In the genomic region with DNA sequence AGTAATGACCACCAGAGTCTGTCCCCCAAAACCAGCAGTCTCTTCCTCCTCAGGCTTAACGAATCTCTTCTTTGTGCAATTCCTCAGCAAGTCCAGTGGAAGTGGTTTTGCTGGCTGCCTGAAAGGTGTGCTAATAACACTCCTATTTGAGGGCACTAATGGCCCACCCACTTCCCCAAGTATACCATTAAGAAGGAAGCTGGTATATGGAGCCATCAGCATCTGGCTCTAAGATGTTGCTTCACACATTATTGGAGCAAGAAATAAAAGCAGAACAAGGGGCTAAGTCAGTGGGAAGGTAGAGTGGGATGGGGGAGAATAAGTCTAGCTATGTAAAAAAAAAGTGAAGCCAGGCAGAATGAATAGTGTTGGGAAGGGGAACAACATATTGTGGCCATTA, we compare ENCODE assay signal across 34 mouse cellular contexts. TPM values are rescaled to one million over a fixed set of nuclear protein-coding genes. Genes with fewer than 3 reads are reported as not detected.
DNase-seq lines count a peak whose midpoint lies in the region; ATAC-seq lines count a peak whose summit lies in the region.
"Had no signal": no experiment of that assay in that cellular context is flagged by ENCODE, and none has a peak within 500 bp of the region (broad histone marks: within the 10 kb centered on the region; RNA-seq: fewer than 3 reads in every experiment).

A gene (minus strand): TSS at position 120 of the 400 bp plus-strand sequence.

- no peak within 1 kb of the TSS for H3K4me3 ChIP-seq in liver, embryonic 13.5 days (replicated peaks)
- H3K4me3 ChIP-seq: forebrain, embryonic 10.5 days; forebrain, embryonic 15.5 days; layer of hippocampus, adult 2 months; left cerebral cortex, adult 2 months; limb, embryonic 12.5 days; midbrain, embryonic 13.5 days; stomach, embryonic 15.5 days had no signal

- no peaks in the 10 kb centered on the region for H3K27me3 ChIP-seq in liver, embryonic 13.5 days
- H3K27me3 ChIP-seq: forebrain, embryonic 15.5 days; limb, embryonic 12.5 days; midbrain, embryonic 13.5 days; stomach, embryonic 15.5 days had no signal

- H3K9ac ChIP-seq in liver, embryonic 13.5 days = no peak within 1 kb of the TSS
- H3K9ac ChIP-seq: forebrain, embryonic 15.5 days; hindbrain, embryonic 14.5 days; limb, embryonic 12.5 days; midbrain, embryonic 13.5 days; stomach, embryonic 15.5 days had no signal

- WGBS in liver, embryonic 13.5 days (ENCODE audit: insufficient replicate concordance) = 28% methylated on average over 1 of the region's 1 CpGs

- DNase-seq in liver, embryonic 13.5 days = no peak
- DNase-seq in liver (no peak), 416B (ENCODE audit: low read depth) (peak; percentile 20)
- no peak for DNase-seq in embryo, embryonic 10.5 days (ENCODE audit: low spot score)
- DNase-seq in embryo, embryonic 10 days (ENCODE audit: low spot score) = no peak
- DNase-seq: adrenal gland, adult 8-10 months; cerebellum, adult 9-10 months; gastrocnemius, postnatal 25 days; heart, adult 18-20 months; heart, postnatal 36 days; kidney, postnatal 36 days; lung, adult 18-20 months; right cerebral cortex, postnatal 14 days had no signal

- no peaks in the 10 kb centered on the region for H3K36me3 ChIP-seq in liver, embryonic 13.5 days
- H3K36me3 ChIP-seq: forebrain, embryonic 10.5 days; forebrain, embryonic 15.5 days; G1E; limb, embryonic 12.5 days; midbrain, embryonic 13.5 days; stomach, embryonic 15.5 days had no signal

- no peaks in the 10 kb centered on the region for H3K9me3 ChIP-seq in liver, embryonic 13.5 days (replicated peaks)
- H3K9me3 ChIP-seq: forebrain, embryonic 10.5 days; forebrain, embryonic 15.5 days; G1E; limb, embryonic 12.5 days; midbrain, embryonic 13.5 days; stomach, embryonic 15.5 days had no signal

- no peaks in the 10 kb centered on the region for H3K4me1 ChIP-seq in liver, embryonic 13.5 days (replicated peaks)
- H3K4me1 ChIP-seq: forebrain, embryonic 10.5 days; forebrain, embryonic 15.5 days; limb, embryonic 12.5 days; midbrain, embryonic 13.5 days; stomach, embryonic 15.5 days had no signal

- ATAC-seq in liver, embryonic 13.5 days (ENCODE audit: low read depth) = no peak
- ATAC-seq in granulocyte monocyte progenitor cell, adult 5-6 weeks (replicated peaks; ENCODE audit: poor library complexity, severe bottlenecking) = peak; percentile 96
- ATAC-seq in megakaryocyte progenitor cell, adult 5-6 weeks (replicated peaks; ENCODE audit: poor library complexity) = peak; percentile 92
- ATAC-seq: forebrain, embryonic 15.5 days; intestine, postnatal 0 days; lung, postnatal 0 days; midbrain, embryonic 13.5 days had no signal

- H3K4me2 ChIP-seq in liver, embryonic 13.5 days = no peak within 1 kb of the TSS
- H3K4me2 ChIP-seq: forebrain, embryonic 15.5 days; heart, embryonic 11.5 days; hindbrain, embryonic 14.5 days; limb, embryonic 12.5 days; midbrain, embryonic 13.5 days; stomach, embryonic 15.5 days had no signal

- H3K27ac ChIP-seq in liver, embryonic 13.5 days = no peak within 1 kb of the TSS
- H3K27ac ChIP-seq: forebrain, embryonic 10.5 days; forebrain, embryonic 15.5 days; hindbrain, embryonic 14.5 days; layer of hippocampus, adult 2 months; left cerebral cortex, adult 2 months; limb, embryonic 12.5 days; midbrain, embryonic 13.5 days; stomach, embryonic 15.5 days had no signal

RNA-seq across cellular contexts. Expression of the gene that starts here (rescaled TPM):
- polyA plus RNA-seq in liver, embryonic 13.5 days (2015; fragmentation: Nextera tagmentation; extraction: Ambion mirVana) = 14.7 and 15.1 TPM in 2 replicates
- 1,080 and 1,135 TPM in 2 replicates for total RNA-seq in granulocyte monocyte progenitor cell, adult 5-6 weeks (2014; fragmentation: Nextera tagmentation)
- 1,013 and 1,248 TPM in 2 replicates for total RNA-seq in granulocyte monocyte progenitor cell, adult 5-6 weeks (2017)
- total RNA-seq in megakaryocyte progenitor cell, adult 5-6 weeks (2015) = 1,524 and 1,660 TPM in 2 replicates
- 866 and 1,151 TPM in 2 replicates for total RNA-seq in megakaryocyte progenitor cell, adult 5-6 weeks (2017)
- total RNA-seq: adrenal gland, adult 8-10 months; G1E; gastrocnemius, adult 18-20 months; gastrocnemius, postnatal 25 days; heart, adult 18-20 months; heart, postnatal 36 days; layer of hippocampus, adult 2 months; layer of hippocampus, postnatal 14 days; left cerebral cortex, adult 2 months; left cerebral cortex, postnatal 25 days had no signal
- polyA plus RNA-seq: forebrain, embryonic 10.5 days; forebrain, embryonic 15.5 days; frontal cortex, adult 2 months; G1E; hindbrain, embryonic 14.5 days; intestine, postnatal 0 days; kidney, embryonic 14.5 days; limb, embryonic 12.5 days; lung, postnatal 0 days; midbrain, embryonic 13.5 days; neural tube, embryonic 14.5 days; small intestine, adult 2 months had no signal
